Mouse (Mus musculus) lung, adult 2 months (tissue): ENCODE measurements around the gene Aebp2.

Source experiments
- CTCF ChIP-seq: fragments of 200-500 bp; IDR thresholded peaks from 2 replicates; pipeline ENCODE4 v1.5.1; 2011; ENCODE audit warnings: mild to moderate bottlenecking, low read length, control low read depth; ENCODE audit not compliant: insufficient read depth
- POLR2A ChIP-seq: fragments of 200-500 bp; IDR thresholded peaks from 2 replicates; pipeline ENCODE4 v1.6.1; 2011; ENCODE audit warnings: low read depth, mild to moderate bottlenecking, control low read depth, low read length, borderline replicate concordance; ENCODE audit errors: extremely low read depth

DNA sequence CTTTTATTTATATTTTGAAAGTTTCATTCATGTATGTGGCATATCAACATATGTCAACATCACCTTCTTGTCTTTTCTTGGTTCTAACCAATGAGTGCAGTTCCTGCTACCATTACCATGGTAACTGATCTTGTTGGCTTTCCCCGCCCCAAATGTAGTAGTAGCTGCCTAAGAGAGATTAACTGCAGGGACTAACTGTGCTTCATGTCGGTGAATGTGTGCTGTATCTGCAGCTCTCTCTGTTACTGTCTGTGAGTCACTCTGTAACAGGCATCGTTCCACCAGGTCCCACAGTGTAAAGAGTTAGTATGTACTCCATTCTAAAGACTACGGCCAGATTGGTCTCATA is 44.7 kb upstream of the Aebp2 start:
- TF ChIP-seq CTCF (no peak), POLR2A (no peak)
